Mouse (Mus musculus) cerebellum, postnatal 10 days (tissue): ENCODE results near the gene Tmem199.

ENCODE experiments used
- DNase-seq, 2 experiments: peaks; one replicate each; pipeline ENCODE4 v3.0.0; 2021; ENCODE audit warnings: mixed read lengths in 2 of 2

The Tmem199 gene

DNA sequence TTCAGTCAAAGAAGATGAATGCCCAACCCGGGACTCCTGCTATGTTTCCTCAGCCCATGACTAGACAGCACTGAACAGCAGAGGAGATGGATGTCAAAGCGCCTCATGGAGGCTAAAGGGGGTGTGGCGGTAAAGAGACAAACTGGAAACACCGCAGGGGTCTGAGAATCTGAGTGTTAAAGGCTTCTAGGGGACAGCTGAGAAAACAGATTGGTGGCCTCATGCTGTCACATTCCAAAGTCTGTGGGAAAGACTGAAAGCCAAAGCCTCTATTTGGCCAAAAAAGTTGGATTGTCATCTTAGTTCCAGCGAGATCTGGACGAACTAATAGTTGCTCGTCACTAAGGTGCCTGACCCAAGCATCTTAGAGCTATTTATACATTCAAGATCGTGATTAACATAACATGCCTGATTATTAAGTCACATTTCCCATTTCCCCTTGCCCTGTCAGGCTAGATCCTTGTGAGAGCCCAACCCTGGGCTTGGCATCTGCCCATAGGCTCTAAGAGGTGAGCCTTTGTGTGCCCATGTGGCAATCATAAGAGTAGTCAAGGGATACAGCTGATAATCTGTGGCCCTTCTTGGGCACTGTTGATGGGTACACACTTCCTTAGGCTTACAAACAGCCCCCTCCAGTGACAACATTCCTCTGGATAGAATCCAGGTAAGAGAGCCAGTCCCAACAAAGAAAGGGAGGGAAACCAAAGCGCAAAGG, 11.4 kb upstream of the Tmem199 start:
- DNase-seq = peak; percentile 34 to 53

GRCm38 (mm10) chr11:78522481-78522997, 10.6 kb upstream of the Tmem199 start:
- DNase-seq = peak; percentile 81 to 83

DNA sequence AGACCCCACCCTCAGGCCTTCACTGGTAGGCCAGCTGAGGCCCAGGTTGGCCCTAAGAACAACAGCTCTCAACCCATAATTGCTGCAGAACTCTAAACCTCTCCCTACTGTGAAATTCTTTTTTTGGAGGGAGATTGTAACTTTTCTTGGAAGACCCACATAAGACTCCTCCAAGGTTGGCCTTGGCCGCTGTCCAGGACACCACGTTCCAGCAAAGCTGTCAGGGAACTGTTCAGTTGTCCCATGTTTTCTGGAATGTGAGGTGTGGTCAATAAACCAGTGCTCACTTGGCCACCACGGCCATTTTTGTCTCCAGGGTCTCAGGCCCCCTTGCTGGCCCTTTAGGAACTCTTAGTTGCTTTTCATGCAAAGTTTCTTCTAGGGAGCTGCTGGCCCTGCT, 9.9 kb upstream of the Tmem199 start:
- DNase-seq = peak in 1 of 2 experiments; percentile 48

DNA sequence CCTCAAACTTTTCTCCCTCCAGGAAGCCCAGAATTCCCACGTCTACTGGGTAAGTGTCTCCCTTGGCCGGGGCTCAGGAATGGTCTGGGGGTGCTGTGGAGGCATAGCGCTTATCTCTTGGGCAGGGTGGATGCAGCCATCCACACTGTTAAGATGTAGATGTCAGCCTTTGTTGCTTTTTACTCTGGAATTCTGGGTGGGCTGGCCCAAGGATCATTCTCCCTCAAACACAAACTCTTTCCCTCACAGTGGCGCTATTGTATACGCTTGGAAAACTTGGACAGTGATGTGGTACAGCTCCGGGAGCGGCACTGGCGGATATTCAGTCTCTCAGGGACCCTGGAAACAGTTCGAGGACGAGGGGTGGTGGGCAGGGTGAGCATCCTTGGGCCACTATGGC, 7.0 kb upstream of the Tmem199 start:
- no peak for DNase-seq

DNA sequence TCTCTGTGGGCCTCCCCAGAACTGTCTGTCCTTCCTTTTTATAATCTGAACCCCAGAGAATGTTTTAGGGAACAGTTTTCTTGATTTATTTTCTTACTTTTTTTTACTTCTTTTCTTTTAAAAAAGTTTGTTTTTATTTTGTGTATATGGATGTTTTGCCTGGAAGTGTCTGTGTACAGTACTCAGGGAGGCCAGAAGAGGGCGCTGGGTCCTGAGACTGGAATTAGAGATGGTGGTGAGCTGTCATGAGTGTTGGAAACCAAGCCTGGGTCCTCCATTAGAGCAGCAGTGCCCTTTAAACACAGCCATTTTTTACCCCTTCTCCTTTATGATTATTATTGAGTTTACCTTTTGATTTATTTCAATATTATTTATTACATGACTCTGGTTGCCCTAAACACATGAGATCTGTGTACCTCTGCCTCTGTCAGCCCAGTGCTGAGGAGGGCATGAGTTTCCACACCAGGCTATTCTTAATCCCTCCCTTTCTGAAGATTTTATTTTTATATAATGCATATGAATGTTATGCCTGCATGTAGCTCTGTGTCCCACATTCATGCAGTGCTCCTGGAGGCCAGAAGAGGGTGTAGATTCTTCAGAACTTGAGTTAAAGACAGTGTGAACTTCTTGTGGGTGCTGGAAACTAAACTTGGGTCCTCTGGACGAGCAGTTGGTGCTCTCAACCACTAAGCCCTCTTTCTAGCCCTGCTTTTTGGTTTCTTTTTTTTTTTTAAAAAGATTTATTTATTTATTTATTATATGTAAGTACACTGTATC, 3.8 kb upstream of the Tmem199 start:
- peak in 1 of 2 experiments; percentile 47 for DNase-seq

DNA sequence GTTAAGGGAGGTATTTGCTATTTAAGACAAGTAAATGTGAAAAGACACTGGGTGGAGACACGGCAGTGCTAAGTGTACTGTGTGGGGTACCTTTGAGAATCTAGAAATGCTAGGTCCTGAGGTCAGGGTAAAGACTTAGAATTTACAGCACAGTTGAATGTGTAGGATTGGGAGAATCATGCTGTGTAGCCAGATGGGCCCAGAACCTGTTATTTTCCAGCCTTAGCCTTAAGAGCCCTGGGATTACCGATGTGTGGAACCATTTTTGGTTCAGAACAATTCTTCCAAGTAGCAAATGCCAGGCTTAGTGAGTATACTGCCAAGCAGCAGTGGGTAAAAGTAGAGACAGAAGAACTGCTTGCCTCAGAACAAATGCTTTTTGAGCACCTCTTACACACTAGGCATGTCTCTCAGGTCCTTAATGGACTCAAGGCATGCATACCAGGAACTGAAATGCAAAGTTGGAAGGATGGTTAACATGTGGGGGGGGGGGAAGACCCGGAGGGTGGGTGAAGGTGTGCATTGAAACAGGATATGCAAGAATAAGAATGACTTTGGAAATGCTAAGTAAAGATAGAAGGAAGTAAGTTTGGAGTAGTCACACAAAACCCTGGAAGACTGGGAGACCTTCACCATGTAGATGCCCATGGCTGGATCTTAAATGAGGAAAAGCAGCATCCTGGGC, 1.3 kb upstream of the Tmem199 start:
- no peak for DNase-seq

GRCm38 (mm10) chr11:78509148-78509547, 2.8 kb downstream of the Tmem199 start:
- DNase-seq = peak; percentile 75 to 79

- no peak for DNase-seq
These were observed 6.5 kb downstream of the Tmem199 start for GRCm38 (mm10) chr11:78505430-78505829.

DNA sequence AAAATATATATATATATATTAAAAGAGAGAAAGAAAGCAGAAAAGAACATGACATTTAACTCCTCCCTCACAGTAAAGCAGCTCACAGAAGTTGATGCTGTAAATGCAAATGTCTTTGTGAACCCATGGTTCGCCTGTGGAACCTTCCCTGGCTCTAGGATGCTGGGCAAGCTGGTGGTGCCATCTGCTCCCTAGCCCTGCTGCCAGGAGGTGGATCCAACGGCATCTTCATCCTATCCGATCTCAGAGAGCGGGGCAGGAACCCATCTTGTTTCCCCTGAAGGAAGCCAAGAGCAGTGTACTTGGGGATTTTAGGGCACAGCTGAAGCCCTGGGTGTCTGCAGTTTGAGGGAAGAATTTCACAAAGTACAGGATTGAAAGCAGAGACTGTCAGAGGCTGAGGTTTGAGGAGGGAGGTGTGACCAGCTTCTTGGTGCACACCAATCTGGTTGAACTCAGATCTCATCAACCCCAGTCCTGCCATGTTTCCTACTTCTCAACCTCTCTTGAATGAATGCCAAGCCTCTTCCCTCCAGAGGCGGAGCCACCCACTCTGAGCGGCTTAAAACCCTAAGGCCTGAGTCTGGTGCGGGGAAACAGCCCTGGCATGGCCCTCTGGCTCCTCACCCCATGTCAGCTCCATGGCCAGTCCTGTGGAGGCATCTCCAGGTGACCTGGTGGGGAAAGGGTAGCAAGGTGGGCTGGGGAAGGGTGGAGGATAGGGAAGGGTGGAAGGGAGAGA, 8.9 kb downstream of the Tmem199 start, which contains the start of gene Sebox:
Gene Sebox (plus strand): TSS at position 539 of the 742 bp plus-strand sequence.
- DNase-seq = peak; percentile 92 to 93

GRCm38 (mm10) chr11:78501529-78501928, 10.4 kb downstream of the Tmem199 start:
- DNase-seq = no peak

DNA sequence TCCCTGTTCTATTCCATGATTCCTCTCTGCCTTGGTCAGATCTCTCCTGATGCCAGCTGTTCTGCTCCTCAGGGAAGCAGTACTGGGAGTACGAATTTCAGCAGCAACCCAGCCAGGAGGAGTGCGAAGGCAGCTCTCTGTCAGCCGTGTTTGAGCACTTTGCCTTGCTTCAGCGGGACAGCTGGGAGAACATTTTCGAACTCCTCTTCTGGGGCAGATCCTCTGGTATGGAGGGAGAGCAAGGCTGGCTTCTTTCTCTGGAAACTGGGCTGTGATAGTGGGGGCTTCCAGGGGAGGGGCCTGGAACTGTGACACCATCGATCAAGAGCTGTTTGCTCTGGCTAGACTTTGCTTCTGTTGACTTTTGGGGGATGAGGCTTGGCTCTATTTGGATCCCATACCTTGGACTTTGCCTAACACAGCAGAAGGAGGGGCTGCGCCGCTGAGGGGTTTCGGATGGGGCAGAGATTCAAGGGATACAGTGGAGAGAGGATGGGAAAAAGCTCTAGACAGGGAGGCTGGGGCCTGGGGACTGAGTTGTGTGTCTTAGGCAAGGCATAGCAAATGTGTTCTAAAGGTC, 11.3 kb downstream of the Tmem199 start:
- DNase-seq = no peak

DNA sequence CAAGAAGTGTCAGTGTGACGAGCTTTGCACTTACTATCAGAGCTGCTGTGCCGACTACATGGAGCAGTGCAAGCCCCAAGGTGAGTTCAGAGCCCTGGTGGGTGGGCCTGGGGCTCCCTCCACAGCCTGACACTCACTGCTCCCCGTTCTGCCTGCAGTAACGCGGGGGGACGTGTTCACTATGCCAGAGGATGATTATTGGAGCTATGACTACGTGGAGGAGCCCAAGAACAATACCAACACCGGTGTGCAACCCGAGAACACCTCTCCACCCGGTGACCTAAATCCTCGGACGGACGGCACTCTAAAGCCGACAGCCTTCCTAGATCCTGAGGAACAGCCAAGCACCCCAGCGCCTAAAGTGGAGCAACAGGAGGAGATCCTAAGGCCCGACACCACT, 12.4 kb downstream of the Tmem199 start:
- no peak for DNase-seq

GRCm38 (mm10) chr11:78499004-78499403, 13.0 kb downstream of the Tmem199 start, which contains the start of gene Vtn:
TSS of gene Vtn (plus strand) at chr11:78499091.
- DNase-seq = no peak

DNA sequence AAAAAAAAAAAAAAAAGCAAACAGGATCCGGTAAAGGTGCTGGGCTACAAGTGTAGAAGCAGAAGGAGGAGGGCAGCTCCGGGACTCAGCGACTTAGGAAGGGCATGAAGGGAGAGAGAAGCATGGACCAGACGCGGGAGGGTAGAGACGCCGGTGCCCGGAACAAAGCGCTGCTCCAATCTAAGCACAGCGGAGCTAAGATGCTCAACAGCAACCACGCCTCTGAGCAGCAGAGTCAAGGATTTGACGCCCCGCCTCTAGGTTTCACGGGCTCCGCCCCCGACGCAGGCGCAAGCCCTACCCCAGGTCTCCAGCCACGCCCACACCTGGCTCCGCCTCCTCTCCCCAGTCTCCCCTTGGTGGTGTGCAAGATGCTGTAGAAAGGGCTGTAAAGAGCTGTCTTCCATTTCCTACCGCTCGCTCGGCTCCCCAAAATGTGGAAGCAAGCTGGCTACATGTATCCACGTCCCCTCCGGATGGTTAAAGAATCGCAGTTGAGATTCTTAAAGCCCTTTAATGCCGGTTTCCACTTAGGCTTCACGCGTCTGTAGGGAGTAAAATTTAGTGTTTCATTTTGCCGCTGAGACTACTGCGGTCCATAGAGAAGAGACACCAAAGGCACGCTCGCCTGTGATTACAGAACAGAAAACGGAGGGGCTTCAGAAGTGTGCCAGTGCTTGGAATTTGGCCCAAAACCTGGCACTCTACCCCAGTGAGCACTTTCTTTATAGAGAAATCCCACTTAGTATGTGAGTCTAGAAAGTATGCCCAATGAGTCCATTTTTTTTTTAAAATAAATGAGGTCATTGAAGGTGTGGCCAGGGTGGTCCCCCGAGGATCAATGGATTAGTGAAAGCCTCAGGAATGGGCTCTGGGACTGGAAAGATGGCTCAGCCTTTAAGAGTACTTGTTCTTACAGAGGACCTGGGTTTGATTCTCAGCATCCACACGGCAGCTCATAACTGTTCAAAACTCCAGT, 14.1 kb downstream of the Tmem199 start, which contains the start of gene Sarm1:
Gene Sarm1 (minus strand): TSS at position 211 of the 979 bp plus-strand sequence.
- peak; percentile 100 for DNase-seq

GRCm38 (mm10) chr11:78497071-78497541, 14.9 kb downstream of the Tmem199 start:
- peak; percentile 84 to 87 for DNase-seq

- DNase-seq = peak in 1 of 2 experiments; percentile 32
These were observed 16.1 kb downstream of the Tmem199 start for GRCm38 (mm10) chr11:78495904-78496303.

DNA sequence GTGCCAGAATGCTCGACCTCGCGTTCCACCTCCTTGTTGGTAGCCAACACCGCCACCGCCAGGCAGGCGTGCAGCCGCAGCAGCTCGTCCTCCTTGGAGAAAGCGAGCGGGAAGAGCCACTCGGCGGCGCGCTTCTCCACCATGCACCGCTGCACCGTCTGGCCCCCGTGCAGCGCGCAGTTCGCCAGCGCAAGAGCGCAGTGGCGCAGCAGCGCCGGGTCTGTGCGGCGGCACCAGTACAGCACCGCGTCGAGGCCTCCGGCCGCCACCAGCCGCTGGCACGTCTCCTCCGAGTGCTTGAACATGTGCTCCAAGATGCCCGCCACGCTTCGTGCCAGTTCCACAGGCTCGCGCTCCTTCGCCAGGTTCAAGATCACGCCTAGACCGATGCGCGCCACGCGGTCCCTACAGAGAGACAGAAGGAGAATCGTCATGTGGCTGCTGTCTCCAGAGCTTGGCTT, 21.2 kb downstream of the Tmem199 start:
- peak; percentile 83 to 84 for DNase-seq

DNA sequence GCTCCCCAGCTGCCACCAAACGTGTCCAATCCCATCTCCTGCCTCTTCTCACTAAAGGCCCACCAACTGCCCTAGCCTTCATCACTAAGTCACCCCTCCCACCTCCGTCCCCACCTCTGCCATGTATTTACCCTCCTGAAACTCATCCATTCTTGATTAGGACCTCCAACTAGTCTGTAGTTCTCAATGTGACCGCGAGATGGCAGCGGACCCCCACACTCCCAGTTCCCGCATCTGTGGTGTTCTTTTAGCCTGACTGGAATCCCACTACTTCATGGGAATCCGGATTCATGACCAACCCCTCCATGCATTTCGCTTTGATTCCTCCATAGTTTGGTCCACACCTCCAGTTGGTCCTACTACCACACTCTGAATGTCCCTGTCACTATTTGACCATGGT, 23.8 kb downstream of the Tmem199 start:
- peak; percentile 90 to 93 for DNase-seq

DNA sequence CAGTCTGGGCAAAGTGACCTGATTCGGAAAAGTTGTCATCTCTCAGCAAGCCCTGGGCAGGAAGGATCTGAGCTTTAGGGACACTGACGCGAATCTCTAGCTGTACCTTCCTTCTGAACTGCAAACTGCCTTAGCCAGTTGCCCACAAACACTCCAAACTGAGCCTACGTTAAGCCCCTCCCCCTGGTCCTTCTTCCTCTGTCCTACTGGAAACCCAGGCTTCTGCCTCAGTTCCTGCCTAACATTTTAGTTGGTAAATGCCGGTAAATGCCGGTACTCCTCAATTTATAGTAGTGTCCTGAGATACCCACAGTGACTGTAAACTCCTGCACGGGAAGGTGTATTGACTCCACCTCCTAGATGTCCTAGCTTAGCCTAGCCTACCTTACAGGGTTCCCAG, 28.3 kb downstream of the Tmem199 start:
- DNase-seq = no peak

DNA sequence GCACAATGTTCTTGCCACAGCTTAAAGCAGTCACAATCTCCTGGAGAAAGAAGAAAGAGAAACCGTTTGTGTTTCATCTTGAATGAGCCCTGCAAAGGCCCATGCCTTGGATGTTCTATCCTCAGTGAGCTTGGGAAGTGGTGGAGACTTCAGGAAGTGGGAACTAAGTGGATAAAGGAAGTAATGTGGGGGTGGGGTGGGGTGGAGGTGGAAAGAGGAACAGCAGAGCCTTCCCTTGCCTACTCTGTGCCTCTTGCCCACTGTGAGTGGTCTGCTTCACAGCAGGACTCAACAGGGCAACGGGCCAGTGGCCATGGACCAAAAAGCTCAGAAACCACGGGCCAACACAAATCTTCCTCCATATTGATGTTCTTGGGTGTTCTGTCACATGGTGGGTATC, 36.7 kb downstream of the Tmem199 start:
- peak; percentile 30 to 36 for DNase-seq
